Comparison of ENCODE assay signal across 32 mouse cellular contexts in genomic region chr9:70916516-70916915, GRCm38 (mm10). TPM values are rescaled to one million over a fixed set of nuclear protein-coding genes. Genes with fewer than 3 reads are reported as not detected.
DNase-seq lines count a peak whose midpoint lies in the region; ATAC-seq and TF ChIP-seq lines count a peak whose summit lies in the region.
"Had no signal": no experiment of that assay in that cellular context is flagged by ENCODE, and none has a peak within 500 bp of the region (broad histone marks: within the 10 kb centered on the region; RNA-seq: fewer than 3 reads in every experiment).

No protein-coding gene starts in this region.

- H3K36me3 ChIP-seq in hindbrain, embryonic 11.5 days (ENCODE audit: control insufficient read depth, insufficient read depth, low read length): no peaks in the 10 kb centered on the region
- no peaks in the 10 kb centered on the region for H3K36me3 ChIP-seq in hindbrain, postnatal 0 days (ENCODE audit: insufficient read depth, low read length)
- no peaks in the 10 kb centered on the region for H3K36me3 ChIP-seq in neural tube, embryonic 13.5 days
- H3K36me3 ChIP-seq in liver, embryonic 14.5 days (replicated peaks; ENCODE audit: control insufficient read depth, insufficient read depth, low read depth): no peaks in the 10 kb centered on the region
- no peaks in the 10 kb centered on the region for H3K36me3 ChIP-seq in lung, postnatal 0 days (ENCODE audit: insufficient read depth, low read length)
- H3K36me3 ChIP-seq in limb, embryonic 10.5 days: no peaks in the 10 kb centered on the region
- H3K36me3 ChIP-seq: embryonic facial prominence, embryonic 13.5 days; forebrain, embryonic 12.5 days; hindbrain, embryonic 10.5 days; kidney, embryonic 15.5 days; limb, embryonic 13.5 days had no signal

- TF ChIP-seq CTCF in hindbrain, postnatal 0 days (IDR thresholded peaks at IDR 0.05; ENCODE audit: low read depth): no peak
- no peak for TF ChIP-seq CTCF in liver, embryonic 14.5 days (IDR thresholded peaks at IDR 0.05; ENCODE audit: low read depth)
- TF ChIP-seq CTCF in lung, postnatal 0 days (IDR thresholded peaks at IDR 0.05): no peak

- no peak overlapping the region for H3K9ac ChIP-seq in hindbrain, embryonic 11.5 days (ENCODE audit: low read depth, low read length)
- no peak overlapping the region for H3K9ac ChIP-seq in hindbrain, postnatal 0 days (replicated peaks; ENCODE audit: low read length)
- no peak overlapping the region for H3K9ac ChIP-seq in neural tube, embryonic 13.5 days
- 0 out of 2 replicates have a peak overlapping the region, but pooled peaks have one; percentile 13 for H3K9ac ChIP-seq in liver, embryonic 14.5 days (replicated peaks)
- no peak overlapping the region for H3K9ac ChIP-seq in lung, postnatal 0 days (replicated peaks; ENCODE audit: low read depth)
- H3K9ac ChIP-seq: embryonic facial prominence, embryonic 13.5 days; forebrain, embryonic 12.5 days; forebrain, postnatal 0 days; kidney, embryonic 15.5 days; limb, embryonic 13.5 days had no signal

- 64% methylated on average over 7 of the region's 7 CpGs for WGBS in hindbrain, embryonic 11.5 days
- WGBS in hindbrain, postnatal 0 days: 56% methylated on average over 7 of the region's 7 CpGs
- 37% methylated on average over 7 of the region's 7 CpGs for WGBS in neural tube, embryonic 13.5 days
- 50% methylated on average over 7 of the region's 7 CpGs for WGBS in liver, embryonic 14.5 days (ENCODE audit: insufficient replicate concordance)
- 38% methylated on average over 7 of the region's 7 CpGs for WGBS in lung, postnatal 0 days
- 61% methylated on average over 7 of the region's 7 CpGs for WGBS in limb, embryonic 10.5 days

- H3K4me1 ChIP-seq in hindbrain, embryonic 11.5 days (replicated peaks; ENCODE audit: control insufficient read depth, insufficient read depth, low read length): no peaks in the 10 kb centered on the region
- no peaks in the 10 kb centered on the region for H3K4me1 ChIP-seq in hindbrain, postnatal 0 days (ENCODE audit: insufficient read depth, low read length)
- peaks cover 29% of the 10 kb centered on the region for H3K4me1 ChIP-seq in neural tube, embryonic 13.5 days (replicated peaks)
- H3K4me1 ChIP-seq in liver, embryonic 14.5 days (replicated peaks; ENCODE audit: control insufficient read depth in 2 of 2, insufficient read depth in 2 of 2, low read length in 1 of 2): peaks cover 54 to 64% of the 10 kb centered on the region in 2 experiments
- H3K4me1 ChIP-seq in lung, postnatal 0 days (ENCODE audit: insufficient read depth, low read depth, low read length): no peaks in the 10 kb centered on the region
- peaks cover 4% of the 10 kb centered on the region; the same call in 1 of the 2 replicates for H3K4me1 ChIP-seq in limb, embryonic 10.5 days
- H3K4me1 ChIP-seq: forebrain, embryonic 12.5 days; limb, embryonic 13.5 days had no signal

- peak; percentile 11 for DNase-seq in hindbrain, embryonic 11.5 days (ENCODE audit: low spot score)
- DNase-seq in hindbrain, postnatal 0 days (ENCODE audit: low spot score): no peak
- DNase-seq in neural tube, embryonic 10.5 days (ENCODE audit: extremely low spot score, low spot score): no peak
- DNase-seq in liver, embryonic 14.5 days (ENCODE audit: low read depth in 3 of 3, low spot score in 3 of 3): no peak
- DNase-seq in lung, postnatal 0 days (ENCODE audit: low spot score): no peak
- DNase-seq in limb, embryonic 10.5 days (ENCODE audit: low spot score): no peak
- DNase-seq: adrenal gland, postnatal 14 days; cerebellum, adult 11 months; cerebellum, adult 9-10 months; embryo, embryonic 11 days; forebrain, postnatal 0 days; heart, postnatal 14 days; kidney, adult 18-20 months; kidney, postnatal 25 days; lung, adult 2 months; lung, postnatal 14 days; midbrain, embryonic 14.5 days; right cerebral cortex, postnatal 25 days; spleen, adult 18-20 months; thymus, postnatal 25 days had no signal

- ATAC-seq in hindbrain, embryonic 11.5 days (ENCODE audit: low FRiP score): no peak
- no peak for ATAC-seq in hindbrain, postnatal 0 days
- peak; percentile 30; the same call in 1 of the 2 replicates for ATAC-seq in neural tube, embryonic 13.5 days (ENCODE audit: low read depth)
- no peak for ATAC-seq in liver, embryonic 14.5 days (ENCODE audit: insufficient read depth)
- ATAC-seq in lung, postnatal 0 days: no peak
- ATAC-seq: forebrain, postnatal 0 days had no signal

- H3K4me2 ChIP-seq in hindbrain, embryonic 11.5 days (replicated peaks; ENCODE audit: low read depth, low read length): no peak overlapping the region
- no peak overlapping the region for H3K4me2 ChIP-seq in hindbrain, postnatal 0 days (ENCODE audit: low read depth, low read length)
- no peak overlapping the region for H3K4me2 ChIP-seq in neural tube, embryonic 13.5 days
- H3K4me2 ChIP-seq in liver, embryonic 14.5 days (ENCODE audit: low read depth): no peak overlapping the region
- no peak overlapping the region for H3K4me2 ChIP-seq in lung, postnatal 0 days (replicated peaks; ENCODE audit: low read depth, low read length)
- H3K4me2 ChIP-seq: embryonic facial prominence, embryonic 13.5 days; forebrain, embryonic 12.5 days; kidney, embryonic 15.5 days; limb, embryonic 13.5 days had no signal

- no peaks in the 10 kb centered on the region for H3K27me3 ChIP-seq in hindbrain, embryonic 11.5 days (ENCODE audit: control insufficient read depth, insufficient read depth, low read length)
- no peaks in the 10 kb centered on the region for H3K27me3 ChIP-seq in hindbrain, postnatal 0 days (ENCODE audit: insufficient read depth, low read length)
- H3K27me3 ChIP-seq in neural tube, embryonic 13.5 days: no peaks in the 10 kb centered on the region
- H3K27me3 ChIP-seq in liver, embryonic 14.5 days (ENCODE audit: control insufficient read depth, insufficient read depth, low read length): no peaks in the 10 kb centered on the region
- no peaks in the 10 kb centered on the region for H3K27me3 ChIP-seq in lung, postnatal 0 days (replicated peaks; ENCODE audit: insufficient read depth, low read length)
- H3K27me3 ChIP-seq in limb, embryonic 10.5 days (ENCODE audit: low read depth, poor library complexity, severe bottlenecking): no peaks in the 10 kb centered on the region
- H3K27me3 ChIP-seq: embryonic facial prominence, embryonic 13.5 days; forebrain, embryonic 12.5 days; kidney, embryonic 15.5 days; limb, embryonic 13.5 days had no signal

- no peaks in the 10 kb centered on the region for H3K9me3 ChIP-seq in hindbrain, embryonic 11.5 days (ENCODE audit: control insufficient read depth, low read length)
- H3K9me3 ChIP-seq in hindbrain, postnatal 0 days (ENCODE audit: low read length): no peaks in the 10 kb centered on the region
- no peaks in the 10 kb centered on the region for H3K9me3 ChIP-seq in neural tube, embryonic 13.5 days
- no peaks in the 10 kb centered on the region for H3K9me3 ChIP-seq in liver, embryonic 14.5 days (ENCODE audit: control insufficient read depth, low read length)
- H3K9me3 ChIP-seq in lung, postnatal 0 days (ENCODE audit: low read length): no peaks in the 10 kb centered on the region
- no peaks in the 10 kb centered on the region for H3K9me3 ChIP-seq in limb, embryonic 10.5 days (replicated peaks)
- H3K9me3 ChIP-seq: embryonic facial prominence, embryonic 13.5 days; forebrain, embryonic 12.5 days; hindbrain, embryonic 10.5 days; kidney, embryonic 15.5 days; limb, embryonic 13.5 days had no signal

- H3K4me3 ChIP-seq in hindbrain, embryonic 11.5 days (ENCODE audit: low read depth, low read length): no peak overlapping the region
- no peak overlapping the region for H3K4me3 ChIP-seq in hindbrain, postnatal 0 days (ENCODE audit: low read length)
- H3K4me3 ChIP-seq in neural tube, embryonic 13.5 days: no peak overlapping the region
- no peak overlapping the region for H3K4me3 ChIP-seq in liver, embryonic 14.5 days (ENCODE audit: insufficient read depth in 1 of 2, low read depth in 2 of 2, low read length in 2 of 2)
- no peak overlapping the region for H3K4me3 ChIP-seq in lung, postnatal 0 days (ENCODE audit: low read depth, low read length)
- no peak overlapping the region for H3K4me3 ChIP-seq in limb, embryonic 10.5 days
- H3K4me3 ChIP-seq: embryonic facial prominence, embryonic 13.5 days; erythroblast, embryonic 14.5 days; forebrain, embryonic 12.5 days; hindbrain, embryonic 10.5 days; kidney, embryonic 15.5 days; left cerebral cortex, adult 2 months; limb, embryonic 13.5 days had no signal

- H3K27ac ChIP-seq in hindbrain, embryonic 11.5 days (ENCODE audit: low read depth, low read length): no peak overlapping the region
- H3K27ac ChIP-seq in hindbrain, postnatal 0 days: no peak overlapping the region
- peak overlapping the region; percentile 67 for H3K27ac ChIP-seq in neural tube, embryonic 13.5 days (replicated peaks)
- H3K27ac ChIP-seq in liver, embryonic 14.5 days: peak overlapping the region; percentile 34
- H3K27ac ChIP-seq in lung, postnatal 0 days (ENCODE audit: low read length): no peak overlapping the region
- H3K27ac ChIP-seq in limb, embryonic 10.5 days: no peak overlapping the region
- H3K27ac ChIP-seq: embryonic facial prominence, embryonic 13.5 days; forebrain, embryonic 12.5 days; kidney, embryonic 15.5 days; left cerebral cortex, adult 2 months; limb, embryonic 13.5 days had no signal

- no peak for TF ChIP-seq EP300 in liver, embryonic 14.5 days (IDR thresholded peaks at IDR 0.05; ENCODE audit: low read depth)
- no peak for TF ChIP-seq EP300 in lung, postnatal 0 days (IDR thresholded peaks at IDR 0.05)

RNA-seq across cellular contexts. Expression of gene Lipc, which starts 35.5 kb away (rescaled TPM):
- not detected in 2 replicates for polyA plus RNA-seq in hindbrain, embryonic 11.5 days (2014; fragmentation: Nextera tagmentation; extraction: Ambion mirVana)
- not detected in 2 replicates for total RNA-seq in hindbrain, postnatal 0 days (2014; rRNA removed)
- 0.10 and 0.19 TPM in 2 replicates for polyA plus RNA-seq in hindbrain, postnatal 0 days (2015; fragmentation: Nextera tagmentation; extraction: Ambion mirVana)
- 0.36 TPM in 1 of 2 replicates, not detected in the other for polyA plus RNA-seq in neural tube, embryonic 13.5 days (2015; fragmentation: Nextera tagmentation; extraction: Ambion mirVana)
- polyA plus RNA-seq in liver, embryonic 14.5 days (2012; rRNA removed): 19.3 and 22.4 TPM in 2 replicates
- 26.8 and 30.3 TPM in 2 replicates for polyA plus RNA-seq in liver, embryonic 14.5 days (2014; fragmentation: Nextera tagmentation; extraction: Ambion mirVana)
- polyA plus RNA-seq in lung, postnatal 0 days (2015; fragmentation: Nextera tagmentation; extraction: Ambion mirVana): 0.21 and 0.31 TPM in 2 replicates
- not detected in 2 replicates for polyA plus RNA-seq in limb, embryonic 10.5 days (2016; fragmentation: Nextera tagmentation; extraction: Ambion mirVana)
- total RNA-seq: gastrocnemius, adult 8-10 months; MEL; monocyte, adult 5-6 weeks; neutrophil, adult 5-6 weeks had no signal
- polyA plus RNA-seq: forebrain, embryonic 12.5 days; hindbrain, embryonic 10.5 days; limb, embryonic 13.5 days; midbrain, embryonic 14.5 days had no signal

Comparison
In these comparisons a context has a peak if more than half of its experiments do, and no peak if none do; other contexts are left out.
1. H3K27ac ChIP-seq: peak in neural tube, embryonic 13.5 days (single experiment) and liver, embryonic 14.5 days (single experiment); none in hindbrain, embryonic 11.5 days (single experiment), hindbrain, postnatal 0 days (single experiment), lung, postnatal 0 days (single experiment) and limb, embryonic 10.5 days (single experiment).
2. RNA of gene Lipc, which starts 35.5 kb away (polyA plus RNA-seq): 19.3 to 30.3 TPM in liver, embryonic 14.5 days; 0.36 TPM in neural tube, embryonic 13.5 days, 0.21 to 0.31 TPM in lung, postnatal 0 days, 0.10 to 0.19 TPM in hindbrain, postnatal 0 days, not detected in hindbrain, embryonic 11.5 days and not detected in limb, embryonic 10.5 days; every median in the first group is over 10 times any median in the second.